Mouse (Mus musculus) embryonic facial prominence, embryonic 13.5 days (tissue): Measurements from ENCODE around the gene Nckap5. TPM values are rescaled to one million over a fixed set of nuclear protein-coding genes. Genes with fewer than 3 reads are reported as not detected.

Experiments
- ATAC-seq: fragments of 200-750 bp; cut with Nextera tagmentation; 2 replicates; pipeline ENCODE4 v1.8.0; 2017; ENCODE audit warnings: low read depth; ENCODE audit not compliant: insufficient number of reproducible peaks, insufficient read depth, low FRiP score, low TSS enrichment
- H3K27ac ChIP-seq: fragments of 300-500 bp; sonication (generic); 2 replicates; pipeline ENCODE4 v1.5.1; 2015; ENCODE audit warnings: moderate library complexity, mild to moderate bottlenecking, inconsistent platforms
- H3K27me3 ChIP-seq: fragments of 300-500 bp; sonication (generic); 2 replicates; pipeline ENCODE4 v1.6.1; 2015; ENCODE audit warnings: mild to moderate bottlenecking, inconsistent platforms
- H3K36me3 ChIP-seq: fragments of 300-500 bp; sonication (generic); 2 replicates; pipeline ENCODE4 v1.6.1; 2015; ENCODE audit warnings: mild to moderate bottlenecking, inconsistent platforms
- H3K4me1 ChIP-seq: fragments of 300-500 bp; sonication (generic); 2 replicates; pipeline ENCODE4 v1.6.1; 2015; ENCODE audit warnings: inconsistent platforms
- H3K4me2 ChIP-seq: fragments of 300-500 bp; sonication (generic); 2 replicates; pipeline ENCODE4 v1.6.1; 2015; ENCODE audit warnings: moderate library complexity, mild to moderate bottlenecking, inconsistent platforms
- H3K4me3 ChIP-seq: fragments of 300-500 bp; sonication (generic); 2 replicates; pipeline ENCODE4 v1.5.1; 2015; ENCODE audit warnings: mild to moderate bottlenecking, inconsistent platforms
- H3K9ac ChIP-seq: fragments of 300-500 bp; sonication (generic); 2 replicates; pipeline ENCODE4 v1.6.1; 2015; ENCODE audit warnings: mild to moderate bottlenecking, inconsistent platforms
- H3K9me3 ChIP-seq: fragments of 300-500 bp; sonication (generic); 2 replicates; pipeline ENCODE4 v1.6.1; 2016; ENCODE audit warnings: inconsistent platforms
- WGBS: fragments of 180-500 bp; shearing (Covaris S2); methylation state at CpG from one replicate; pipeline ENCODE4 v1.1.7; 2015; ENCODE audit warnings: mixed read lengths; 5-methylcytosine and 5-hydroxymethylcytosine counted together
- polyA plus RNA-seq: library from polyadenylated mRNA; unstranded; fragments of >200 nt; fragmentation: Nextera tagmentation; extraction: Ambion mirVana; gene quantifications from 2 replicates; pipeline ENCODE4 v1.2.1, GENCODE M21; 2015

Gene Nckap5
- polyA plus RNA-seq, 1 experiment from 2014 or later = 11.3 TPM

- 79% methylated on average over 3 of the region's 3 CpGs for WGBS
- ATAC-seq = no peak
- H3K9ac ChIP-seq = no peak overlapping the region
Observed at GRCm38 (mm10) chr1:125951026-125951425, 879.6 kb downstream of the Nckap5 start.

GRCm38 (mm10) chr1:125949076-125949475 lies 881.5 kb downstream of the Nckap5 start:
- Histone ChIP-seq H3K4me1 (no peaks in the 10 kb centered on the region), H3K27me3 (no peaks in the 10 kb centered on the region), H3K9me3 (no peaks in the 10 kb centered on the region), H3K4me3 (no peak overlapping the region), H3K36me3 (no peaks in the 10 kb centered on the region), H3K4me2 (no peak overlapping the region), H3K9ac (no peak overlapping the region), H3K27ac (no peak overlapping the region)
- 59% methylated on average over 6 of the region's 6 CpGs for WGBS
- ATAC-seq = no peak

More at GRCm38 (mm10) chr1:125951026-125951425, 879.6 kb downstream of the Nckap5 start:
- Histone ChIP-seq H3K27me3 (no peaks in the 10 kb centered on the region), H3K4me2 (no peak overlapping the region), H3K4me1 (no peaks in the 10 kb centered on the region), H3K27ac (no peak overlapping the region), H3K4me3 (no peak overlapping the region), H3K36me3 (no peaks in the 10 kb centered on the region), H3K9me3 (no peaks in the 10 kb centered on the region)

GRCm38 (mm10) chr1:125945136-125945535 lies 885.5 kb downstream of the Nckap5 start:
- Histone ChIP-seq H3K9me3 (no peaks in the 10 kb centered on the region), H3K4me1 (no peaks in the 10 kb centered on the region; the same call in 1 of the 2 replicates), H3K27ac (no peak overlapping the region), H3K27me3 (no peaks in the 10 kb centered on the region), H3K9ac (no peak overlapping the region), H3K36me3 (no peaks in the 10 kb centered on the region), H3K4me2 (no peak overlapping the region), H3K4me3 (no peak overlapping the region)
- WGBS = 63% methylated on average over 9 of the region's 9 CpGs
- ATAC-seq = no peak

- H3K9ac ChIP-seq = no peak overlapping the region
Observed at GRCm38 (mm10) chr1:125943305-125943704, 887.3 kb downstream of the Nckap5 start.

GRCm38 (mm10) chr1:125925486-125925885 lies 905.1 kb downstream of the Nckap5 start:
- Histone ChIP-seq H3K9ac (no peak overlapping the region), H3K27ac (no peak overlapping the region), H3K4me2 (no peak overlapping the region), H3K4me1 (no peaks in the 10 kb centered on the region), H3K4me3 (no peak overlapping the region), H3K27me3 (no peaks in the 10 kb centered on the region), H3K9me3 (no peaks in the 10 kb centered on the region), H3K36me3 (no peaks in the 10 kb centered on the region)
- ATAC-seq = no peak
- 93% methylated on average over 10 of the region's 10 CpGs for WGBS

More at GRCm38 (mm10) chr1:125943305-125943704, 887.3 kb downstream of the Nckap5 start:
- 91% methylated on average over 1 of the region's 1 CpGs for WGBS
- H3K27ac ChIP-seq = no peak overlapping the region
- H3K4me2 ChIP-seq = no peak overlapping the region
- no peak for ATAC-seq
- no peaks in the 10 kb centered on the region for H3K27me3 ChIP-seq
- H3K4me3 ChIP-seq = no peak overlapping the region
- no peaks in the 10 kb centered on the region for H3K9me3 ChIP-seq
- no peaks in the 10 kb centered on the region for H3K36me3 ChIP-seq
- H3K4me1 ChIP-seq = no peaks in the 10 kb centered on the region; the same call in 1 of the 2 replicates

- Histone ChIP-seq H3K4me2 (no peak overlapping the region), H3K4me3 (no peak overlapping the region), H3K4me1 (no peaks in the 10 kb centered on the region), H3K9me3 (no peaks in the 10 kb centered on the region), H3K36me3 (no peaks in the 10 kb centered on the region), H3K27me3 (no peaks in the 10 kb centered on the region), H3K9ac (no peak overlapping the region), H3K27ac (no peak overlapping the region)
- 71% methylated on average over 2 of the region's 2 CpGs for WGBS
- ATAC-seq = no peak
Observed at GRCm38 (mm10) chr1:125923062-125923461, 907.5 kb downstream of the Nckap5 start.

- H3K9me3 ChIP-seq = no peaks in the 10 kb centered on the region
- H3K27me3 ChIP-seq = peaks cover 4% of the 10 kb centered on the region
- 89% methylated on average over 3 of the region's 3 CpGs for WGBS
- H3K36me3 ChIP-seq = no peaks in the 10 kb centered on the region
- no peak overlapping the region for H3K4me3 ChIP-seq
- H3K9ac ChIP-seq = no peak overlapping the region
- no peak overlapping the region for H3K27ac ChIP-seq
- H3K4me2 ChIP-seq = no peak overlapping the region
- no peak for ATAC-seq
- no peaks in the 10 kb centered on the region for H3K4me1 ChIP-seq
Observed at GRCm38 (mm10) chr1:125920696-125921095, 909.9 kb downstream of the Nckap5 start.

- Histone ChIP-seq H3K27ac (no peak within 1 kb of the TSS), H3K36me3 (no peaks in the 10 kb centered on the region), H3K9ac (peak within 1 kb of the TSS; percentile 64), H3K4me2 (peak within 1 kb of the TSS; percentile 98), H3K9me3 (no peaks in the 10 kb centered on the region), H3K4me1 (peaks cover 38% of the 10 kb centered on the region), H3K4me3 (peak within 1 kb of the TSS; percentile 54), H3K27me3 (peaks cover 67% of the 10 kb centered on the region)
- WGBS = 5% methylated on average over 30 of the region's 30 CpGs
- ATAC-seq = no peak
Observed at GRCm38 (mm10) chr1:125912601-125913600, 917.7 kb downstream of the Nckap5 start, which contains the start of gene Lypd1. TSS of gene Lypd1 (minus strand) at chr1:125913101.

- no peak for ATAC-seq
- Histone ChIP-seq H3K27me3 (peaks cover 75% of the 10 kb centered on the region), H3K4me1 (peaks cover 38% of the 10 kb centered on the region), H3K9ac (peak overlapping the region; percentile 64), H3K4me3 (peak overlapping the region; percentile 54), H3K27ac (no peak overlapping the region), H3K4me2 (peak overlapping the region; percentile 98), H3K36me3 (no peaks in the 10 kb centered on the region), H3K9me3 (no peaks in the 10 kb centered on the region)
- WGBS = under 1% methylated on average over 42 of the region's 43 CpGs
Observed at GRCm38 (mm10) chr1:125911901-125912445, 918.6 kb downstream of the Nckap5 start.

GRCm38 (mm10) chr1:125911337-125911900 lies 919.2 kb downstream of the Nckap5 start:
- peak; percentile 52 for ATAC-seq
- Histone ChIP-seq H3K4me3 (peak overlapping the region; percentile 54), H3K9ac (peak overlapping the region; percentile 64), H3K4me1 (peaks cover 38% of the 10 kb centered on the region), H3K27me3 (peaks cover 77% of the 10 kb centered on the region), H3K36me3 (no peaks in the 10 kb centered on the region), H3K27ac (no peak overlapping the region), H3K9me3 (no peaks in the 10 kb centered on the region), H3K4me2 (peak overlapping the region; percentile 98)
- under 1% methylated on average over 35 of the region's 35 CpGs for WGBS

- Histone ChIP-seq H3K4me3 (peak overlapping the region; percentile 54), H3K4me1 (peaks cover 38% of the 10 kb centered on the region), H3K36me3 (no peaks in the 10 kb centered on the region), H3K4me2 (peak overlapping the region; percentile 98), H3K27me3 (peaks cover 74% of the 10 kb centered on the region), H3K9me3 (no peaks in the 10 kb centered on the region), H3K27ac (no peak overlapping the region), H3K9ac (no peak overlapping the region)
- ATAC-seq = 0 out of 2 replicates have a peak, but pooled peaks have one; percentile 26
- 1% methylated on average over 9 of the region's 9 CpGs for WGBS
Observed at GRCm38 (mm10) chr1:125910871-125911265, 919.7 kb downstream of the Nckap5 start.
